Mouse (Mus musculus) C2C12 (cell line): ENCODE measurements around the gene Mbtps2.

Experiments used
- CEBPB ChIP-seq: IDR thresholded peaks from one replicate; pipeline ENCODE4 v1.6.1; 2011; ENCODE audit warnings: low read depth, mild to moderate bottlenecking, control low read depth, moderate library complexity
- CTCF ChIP-seq: IDR thresholded peaks from one replicate; pipeline ENCODE4 v1.5.1; 2011; ENCODE audit not compliant: control insufficient read depth, insufficient read depth, insufficient read length
- MAX ChIP-seq: IDR thresholded peaks from one replicate; pipeline ENCODE4 v1.6.1; 2011; ENCODE audit warnings: mild to moderate bottlenecking, control low read depth
- MYOD1 ChIP-seq: IDR thresholded peaks from one replicate; pipeline ENCODE4 v1.6.1; 2011; ENCODE audit warnings: low read depth; ENCODE audit not compliant: control insufficient read depth, insufficient read length
- USF1 ChIP-seq: IDR thresholded peaks from one replicate; pipeline ENCODE4 v1.6.1; 2011; ENCODE audit warnings: low read depth, mild to moderate bottlenecking, control low read depth, moderate library complexity

- TF ChIP-seq CTCF (no peak), MAX (no peak), MYOD1 (no peak), CEBPB (no peak), USF1 (no peak)
Observed at GRCm38 (mm10) chrX:157488831-157489230, 109.7 kb downstream of the Mbtps2 start.
